ENCODE assay signal across 12 mouse cellular contexts in the genomic region with DNA sequence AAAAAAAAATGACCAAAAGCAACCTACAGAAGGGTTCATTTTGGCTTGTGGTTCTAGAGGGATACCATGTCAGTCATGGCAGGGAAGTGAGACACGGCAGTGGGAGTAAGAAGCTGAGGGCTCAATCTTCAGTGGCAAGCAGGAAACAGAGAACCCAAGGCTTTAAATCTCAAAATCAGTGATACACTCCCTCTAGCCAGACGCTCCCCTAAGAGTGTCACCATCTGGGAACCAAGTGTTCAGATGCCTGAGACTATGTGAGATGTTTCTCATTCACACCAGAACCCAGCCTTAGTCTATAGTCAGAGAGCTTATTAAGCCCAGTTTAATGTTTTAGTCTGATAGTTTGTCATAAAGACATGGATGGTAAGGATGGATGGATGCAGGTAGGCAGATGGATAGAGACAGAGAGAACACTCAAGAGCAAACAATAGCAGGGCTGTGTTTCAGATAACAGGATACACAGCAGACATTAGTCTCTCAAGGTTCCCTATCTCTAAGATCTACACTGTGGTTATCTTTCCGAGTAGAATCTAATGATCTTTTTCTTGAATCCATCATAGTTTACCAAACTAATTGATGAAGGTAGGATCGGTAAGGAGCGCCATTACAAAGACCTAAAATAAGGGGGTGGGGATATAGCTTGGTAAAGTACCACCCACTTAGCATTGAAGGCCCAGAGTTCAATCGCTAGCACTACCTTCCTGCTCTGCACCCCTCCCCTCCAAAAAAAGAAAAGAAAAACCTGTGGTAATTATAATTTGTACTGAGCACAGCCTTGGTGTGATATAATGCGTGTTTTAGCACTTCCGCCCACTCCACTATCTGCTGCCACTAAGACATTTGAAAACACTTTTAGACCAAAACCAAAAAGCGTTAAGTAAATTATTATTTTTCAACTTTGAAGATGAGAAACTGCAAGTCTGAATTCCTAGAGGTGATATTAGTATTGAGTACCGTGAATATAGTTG. TPM values are rescaled to one million over a fixed set of nuclear protein-coding genes. Genes with fewer than 3 reads are reported as not detected.
"Had no signal": no experiment of that assay in that cellular context is flagged by ENCODE, and none has a peak within 500 bp of the region (broad histone marks: within the 10 kb centered on the region; RNA-seq: fewer than 3 reads in every experiment).

No protein-coding gene starts in this region.

- H3K4me3 ChIP-seq: kidney, embryonic 15.5 days; liver, embryonic 13.5 days; midbrain, embryonic 12.5 days; midbrain, embryonic 15.5 days; neural tube, embryonic 12.5 days; neural tube, embryonic 15.5 days had no signal

- ATAC-seq: lung, postnatal 0 days; midbrain, embryonic 15.5 days had no signal

- H3K4me2 ChIP-seq: kidney, embryonic 15.5 days; liver, embryonic 13.5 days; lung, embryonic 14.5 days; midbrain, embryonic 12.5 days; midbrain, embryonic 15.5 days; neural tube, embryonic 12.5 days; neural tube, embryonic 15.5 days had no signal

- H3K36me3 ChIP-seq: kidney, embryonic 15.5 days; liver, embryonic 13.5 days; midbrain, embryonic 12.5 days; midbrain, embryonic 15.5 days; neural tube, embryonic 12.5 days; neural tube, embryonic 15.5 days had no signal

- H3K27ac ChIP-seq: kidney, embryonic 15.5 days; liver, embryonic 13.5 days; macrophage; midbrain, embryonic 12.5 days; midbrain, embryonic 15.5 days; neural tube, embryonic 12.5 days; neural tube, embryonic 15.5 days had no signal

- H3K9me3 ChIP-seq: kidney, embryonic 15.5 days; liver, embryonic 13.5 days; midbrain, embryonic 12.5 days; midbrain, embryonic 15.5 days; neural tube, embryonic 12.5 days; neural tube, embryonic 15.5 days had no signal

- H3K4me1 ChIP-seq: liver, embryonic 13.5 days; midbrain, embryonic 12.5 days; midbrain, embryonic 15.5 days; neural tube, embryonic 12.5 days; neural tube, embryonic 15.5 days had no signal

- DNase-seq: liver, embryonic 13.5 days; lung, embryonic 14.5 days; thymus, adult 18-20 months; thymus, postnatal 36 days had no signal

- H3K9ac ChIP-seq: kidney, embryonic 15.5 days; liver, embryonic 13.5 days; lung, embryonic 14.5 days; midbrain, embryonic 12.5 days; midbrain, embryonic 15.5 days; neural tube, embryonic 12.5 days; neural tube, embryonic 15.5 days had no signal

- H3K27me3 ChIP-seq: kidney, embryonic 15.5 days; liver, embryonic 13.5 days; midbrain, embryonic 12.5 days; midbrain, embryonic 15.5 days; neural tube, embryonic 12.5 days; neural tube, embryonic 15.5 days had no signal

RNA-seq across cellular contexts. Expression of gene Chgb, which starts 47.2 kb away (rescaled TPM):
- polyA plus RNA-seq: spleen, adult 2 months had no signal
